Mouse (Mus musculus): ENCODE measurements around the gene Pif1. TPM values are rescaled to one million over a fixed set of nuclear protein-coding genes. Genes with fewer than 3 reads are reported as not detected.

The Pif1 gene
- total and polyA plus RNA-seq, 2 experiments from 2014 or later = 0.77 to 2.2 TPM

DNA sequence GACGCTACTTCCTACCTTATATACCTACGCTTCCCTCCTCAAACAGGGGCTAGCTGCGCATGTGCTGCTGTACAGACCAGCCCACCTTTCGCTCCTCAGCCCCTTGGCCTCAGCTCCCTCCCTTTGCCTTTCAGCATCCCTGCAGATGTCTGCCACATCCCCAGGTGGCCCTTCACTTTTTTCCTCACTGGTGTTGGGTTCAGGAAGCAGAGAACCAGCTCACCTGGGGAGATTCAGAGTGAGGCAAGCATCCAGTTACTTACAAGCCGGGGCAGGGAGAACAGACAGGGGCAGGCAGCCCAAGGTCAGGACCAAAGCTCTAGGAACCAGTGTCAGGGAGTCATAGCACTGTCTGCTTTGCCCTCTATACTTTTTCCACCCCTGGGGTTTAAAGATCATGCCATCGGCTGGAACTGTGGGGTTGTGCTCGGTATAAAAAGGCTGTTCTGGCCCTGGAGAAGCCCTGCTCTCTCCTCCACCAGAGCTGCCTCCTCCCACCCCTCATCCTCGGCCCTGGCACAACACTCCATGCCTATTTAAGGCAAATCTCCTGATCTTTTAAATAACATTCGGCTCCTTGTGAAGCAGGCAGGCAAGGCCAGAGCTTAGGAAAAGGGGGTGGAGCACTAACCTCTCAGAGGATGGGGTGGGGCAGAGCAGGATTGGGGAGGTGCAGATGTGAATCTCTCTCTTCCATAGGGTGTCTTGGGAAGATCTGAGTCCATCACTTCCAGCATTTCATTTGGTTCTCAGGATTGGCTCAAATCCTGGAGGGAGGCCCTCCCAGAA is 19.6 kb downstream of the Pif1 start:
- DNase-seq (ENCODE audit: low spot score) (no peak), ATAC-seq (ENCODE audit: low FRiP score) (no peak)
- no peaks in the 10 kb centered on the region for H3K9me3 ChIP-seq (ENCODE audit: low read length)
- no peak overlapping the region for H3K27ac ChIP-seq (ENCODE audit: low read depth, low read length)
- H3K9ac ChIP-seq (replicated peaks; ENCODE audit: low read length, poor library complexity, severe bottlenecking) = no peak overlapping the region
- no peaks in the 10 kb centered on the region for H3K36me3 ChIP-seq (ENCODE audit: insufficient read depth, low read length)
- no peak for TF ChIP-seq CTCF (IDR thresholded peaks at IDR 0.05)
- no peak overlapping the region for H3K4me3 ChIP-seq (ENCODE audit: low read depth, low read length)
- WGBS = 48% methylated on average over 9 of the region's 9 CpGs
- H3K4me2 ChIP-seq (ENCODE audit: low read depth, low read length, poor library complexity, severe bottlenecking) = no peak overlapping the region
- H3K4me1 ChIP-seq (ENCODE audit: insufficient read depth, low read length) = no peaks in the 10 kb centered on the region
- no peaks in the 10 kb centered on the region for H3K27me3 ChIP-seq (ENCODE audit: insufficient read depth, low read length)

DNA sequence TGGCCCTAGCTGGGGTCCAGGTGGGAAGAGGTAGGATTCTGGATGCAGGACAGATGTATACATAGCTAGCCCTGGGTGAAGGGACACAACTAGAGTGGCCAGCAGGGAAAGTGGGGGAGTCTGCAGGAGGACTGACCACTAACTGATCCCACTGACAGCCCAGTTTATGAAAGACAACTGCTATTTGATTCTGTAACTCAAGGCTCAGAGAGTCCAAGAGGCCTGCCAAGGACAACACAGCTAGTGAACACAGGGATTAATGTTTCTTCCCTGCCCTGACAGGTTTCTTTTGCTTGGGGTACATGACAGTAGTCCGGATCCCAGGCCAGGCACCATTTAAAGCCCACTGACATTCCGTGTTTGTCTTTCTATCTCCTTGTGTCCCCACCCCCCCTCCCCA is 20.2 kb downstream of the Pif1 start:
- 49% methylated on average over 2 of the region's 2 CpGs for WGBS
- no peak for DNase-seq (ENCODE audit: low spot score)
- ATAC-seq (ENCODE audit: low FRiP score) = no peak
- Histone ChIP-seq H3K9me3 (ENCODE audit: low read length) (no peaks in the 10 kb centered on the region), H3K27ac (ENCODE audit: low read depth, low read length) (no peak overlapping the region), H3K4me2 (ENCODE audit: low read depth, low read length, poor library complexity, severe bottlenecking) (no peak overlapping the region), H3K9ac (replicated peaks; ENCODE audit: low read length, poor library complexity, severe bottlenecking) (no peak overlapping the region), H3K27me3 (ENCODE audit: insufficient read depth, low read length) (no peaks in the 10 kb centered on the region), H3K4me3 (ENCODE audit: low read depth, low read length) (no peak overlapping the region), H3K4me1 (ENCODE audit: insufficient read depth, low read length) (no peaks in the 10 kb centered on the region), H3K36me3 (ENCODE audit: insufficient read depth, low read length) (no peaks in the 10 kb centered on the region)
- no peak for TF ChIP-seq CTCF (IDR thresholded peaks at IDR 0.05)

- no peak overlapping the region for H3K9ac ChIP-seq (replicated peaks; ENCODE audit: low read length, poor library complexity, severe bottlenecking)
- DNase-seq (ENCODE audit: low spot score) (no peak), ATAC-seq (ENCODE audit: low FRiP score) (no peak)
- no peaks in the 10 kb centered on the region for H3K4me1 ChIP-seq (ENCODE audit: insufficient read depth, low read length)
- no peak overlapping the region for H3K4me3 ChIP-seq (ENCODE audit: low read depth, low read length)
- no peaks in the 10 kb centered on the region for H3K9me3 ChIP-seq (ENCODE audit: low read length)
- H3K27ac ChIP-seq (ENCODE audit: low read depth, low read length) = no peak overlapping the region
- H3K36me3 ChIP-seq (ENCODE audit: insufficient read depth, low read length) = no peaks in the 10 kb centered on the region
- no peak for TF ChIP-seq CTCF (IDR thresholded peaks at IDR 0.05)
- H3K4me2 ChIP-seq (ENCODE audit: low read depth, low read length, poor library complexity, severe bottlenecking) = no peak overlapping the region
- 92% methylated on average over 5 of the region's 5 CpGs for WGBS
- no peaks in the 10 kb centered on the region for H3K27me3 ChIP-seq (ENCODE audit: insufficient read depth, low read length)
Measured at GRCm38 (mm10) chr9:65611969-65612486, 25.1 kb downstream of the Pif1 start.

- WGBS = 48% methylated on average over 2 of the region's 2 CpGs
- H3K4me3 ChIP-seq (ENCODE audit: low read depth, low read length) = no peak overlapping the region
Measured at GRCm38 (mm10) chr9:65613098-65613497, 26.1 kb downstream of the Pif1 start.

DNA sequence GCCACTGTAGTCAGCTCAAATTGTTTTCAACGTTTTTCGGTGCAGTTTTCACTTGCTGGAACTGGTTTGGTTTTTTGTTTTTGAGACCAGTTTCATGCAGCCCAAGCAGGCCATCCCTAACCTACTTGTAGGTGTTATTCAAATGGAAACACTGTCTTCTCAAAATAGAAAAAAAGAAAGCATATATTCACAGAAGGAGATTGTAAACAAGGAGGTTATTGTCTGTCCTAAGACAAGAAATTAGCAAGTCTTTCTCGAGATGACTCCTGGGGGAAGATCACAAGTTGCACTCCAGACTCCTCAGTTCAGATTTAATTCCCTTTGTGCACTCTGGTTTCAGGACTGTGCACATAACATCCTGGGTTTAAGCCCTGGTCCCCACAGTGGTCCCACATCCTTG is 32.4 kb downstream of the Pif1 start:
- no peaks in the 10 kb centered on the region for H3K27me3 ChIP-seq (ENCODE audit: insufficient read depth, low read length)
- no peaks in the 10 kb centered on the region for H3K4me1 ChIP-seq (ENCODE audit: insufficient read depth, low read length)
- no peak overlapping the region for H3K4me2 ChIP-seq (ENCODE audit: low read depth, low read length, poor library complexity, severe bottlenecking)
- DNase-seq (ENCODE audit: low spot score) (no peak), ATAC-seq (ENCODE audit: low FRiP score) (no peak)
- H3K36me3 ChIP-seq (ENCODE audit: insufficient read depth, low read length) = no peaks in the 10 kb centered on the region
- no peaks in the 10 kb centered on the region for H3K9me3 ChIP-seq (ENCODE audit: low read length)
- no peak overlapping the region for H3K4me3 ChIP-seq (ENCODE audit: low read depth, low read length)
- H3K27ac ChIP-seq (ENCODE audit: low read depth, low read length) = no peak overlapping the region
- no peak overlapping the region for H3K9ac ChIP-seq (replicated peaks; ENCODE audit: low read length, poor library complexity, severe bottlenecking)
- TF ChIP-seq CTCF (IDR thresholded peaks at IDR 0.05) = no peak
- WGBS = 59% methylated on average over 3 of the region's 3 CpGs

More at GRCm38 (mm10) chr9:65613098-65613497, 26.1 kb downstream of the Pif1 start:
- Histone ChIP-seq H3K27ac (ENCODE audit: low read depth, low read length) (no peak overlapping the region), H3K9me3 (ENCODE audit: low read length) (no peaks in the 10 kb centered on the region), H3K36me3 (ENCODE audit: insufficient read depth, low read length) (no peaks in the 10 kb centered on the region), H3K4me1 (ENCODE audit: insufficient read depth, low read length) (no peaks in the 10 kb centered on the region), H3K27me3 (ENCODE audit: insufficient read depth, low read length) (no peaks in the 10 kb centered on the region), H3K4me2 (ENCODE audit: low read depth, low read length, poor library complexity, severe bottlenecking) (no peak overlapping the region), H3K9ac (replicated peaks; ENCODE audit: low read length, poor library complexity, severe bottlenecking) (no peak overlapping the region)
- DNase-seq (ENCODE audit: low spot score) (no peak), ATAC-seq (ENCODE audit: low FRiP score) (no peak)
- no peak for TF ChIP-seq CTCF (IDR thresholded peaks at IDR 0.05)

DNA sequence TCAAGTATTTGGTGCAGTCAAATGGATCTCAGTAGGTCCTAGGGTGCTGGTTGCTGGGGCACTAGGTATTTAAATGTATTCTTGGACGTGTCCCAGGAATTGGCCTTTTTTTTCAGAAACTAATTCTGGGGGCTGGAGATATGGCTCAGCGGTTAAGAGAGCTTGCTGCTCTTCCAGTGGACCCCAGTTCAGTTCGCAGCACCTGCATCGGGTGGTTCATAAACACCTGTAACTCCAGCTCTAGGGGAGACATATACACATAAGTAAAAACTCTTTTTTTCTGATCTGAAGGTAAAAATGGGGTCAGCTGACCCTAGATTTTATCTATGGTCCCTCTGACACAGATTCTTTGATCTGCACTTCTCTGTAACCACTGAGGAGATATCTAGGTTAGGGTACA is 34.2 kb downstream of the Pif1 start:
- no peaks in the 10 kb centered on the region for H3K36me3 ChIP-seq (ENCODE audit: insufficient read depth, low read length)
- no peak overlapping the region for H3K4me2 ChIP-seq (ENCODE audit: low read depth, low read length, poor library complexity, severe bottlenecking)
- 91% methylated on average over 4 of the region's 4 CpGs for WGBS
- no peak for DNase-seq (ENCODE audit: low spot score)
- no peaks in the 10 kb centered on the region for H3K9me3 ChIP-seq (ENCODE audit: low read length)
- H3K4me1 ChIP-seq (ENCODE audit: insufficient read depth, low read length) = no peaks in the 10 kb centered on the region
- no peak overlapping the region for H3K9ac ChIP-seq (replicated peaks; ENCODE audit: low read length, poor library complexity, severe bottlenecking)
- no peak for ATAC-seq (ENCODE audit: low FRiP score)
- no peaks in the 10 kb centered on the region for H3K27me3 ChIP-seq (ENCODE audit: insufficient read depth, low read length)
- no peak overlapping the region for H3K27ac ChIP-seq (ENCODE audit: low read depth, low read length)
- no peak for TF ChIP-seq CTCF (IDR thresholded peaks at IDR 0.05)
- no peak overlapping the region for H3K4me3 ChIP-seq (ENCODE audit: low read depth, low read length)

All from midbrain, postnatal 0 days (tissue).